Mouse (Mus musculus) lung, adult 2 months (tissue): ENCODE data around the gene Nab2.
A peak's percentile ranks its signal among the peaks of the same experiment; 100 is the strongest.

Source experiments
- CTCF ChIP-seq: fragments of 200-500 bp; IDR thresholded peaks from 2 replicates; pipeline ENCODE4 v1.5.1; 2011; ENCODE audit warnings: mild to moderate bottlenecking, low read length, control low read depth; ENCODE audit not compliant: insufficient read depth
- POLR2A ChIP-seq: fragments of 200-500 bp; IDR thresholded peaks from 2 replicates; pipeline ENCODE4 v1.6.1; 2011; ENCODE audit warnings: low read depth, mild to moderate bottlenecking, control low read depth, low read length, borderline replicate concordance; ENCODE audit errors: extremely low read depth

GRCm38 (mm10) chr10:127662666-127663253 lies 5.6 kb downstream of the Nab2 start:
- 0 out of 2 replicates have a peak, but pooled peaks have one; percentile 12 for TF ChIP-seq CTCF
- no peak for TF ChIP-seq POLR2A
